Mouse (Mus musculus) intestine, embryonic 14.5 days (tissue): ENCODE measurements around the gene Pomp. TPM values are rescaled to one million over a fixed set of nuclear protein-coding genes. Genes with fewer than 3 reads are reported as not detected.

Experiments
- ATAC-seq: fragments of 200-750 bp; cut with Nextera tagmentation; replicated peaks from 2 replicates; pipeline ENCODE4 v1.8.0; 2017; ENCODE audit warnings: low read depth, moderate number of reproducible peaks, moderate TSS enrichment, moderate library complexity; ENCODE audit not compliant: low FRiP score, low TSS enrichment
- DNase-seq: peaks from one replicate; pipeline ENCODE4 v3.0.0-alpha.2; 2018; ENCODE audit warnings: low spot score
- H3K27ac ChIP-seq: fragments of 300-500 bp; sonication (generic); 2 replicates; pipeline ENCODE4 v1.5.1; 2014; ENCODE audit warnings: low read depth, mild to moderate bottlenecking, control low read depth
- H3K27me3 ChIP-seq: fragments of 300-500 bp; sonication (generic); replicated peaks from 2 replicates; pipeline ENCODE4 v1.6.1; 2014; ENCODE audit warnings: low read length, control low read depth; ENCODE audit not compliant: control insufficient read depth, insufficient read depth
- H3K36me3 ChIP-seq: fragments of 300-500 bp; sonication (generic); 2 replicates; pipeline ENCODE4 v1.6.1; 2014; ENCODE audit warnings: low read length, control low read depth; ENCODE audit not compliant: control insufficient read depth, insufficient read depth
- H3K4me1 ChIP-seq: fragments of 300-500 bp; sonication (generic); replicated peaks from 2 replicates; pipeline ENCODE4 v1.6.1; 2014; ENCODE audit warnings: low read length, control low read depth, mixed read lengths; ENCODE audit not compliant: control insufficient read depth, insufficient read depth
- H3K4me2 ChIP-seq: fragments of 300-500 bp; sonication (generic); 2 replicates; pipeline ENCODE4 v1.6.1; 2014; ENCODE audit warnings: low read length
- H3K4me3 ChIP-seq: fragments of 300-500 bp; sonication (generic); 2 replicates; pipeline ENCODE4 v1.5.1; 2014; ENCODE audit warnings: low read depth, low read length, control low read depth, mixed read lengths
- H3K9ac ChIP-seq: fragments of 300-500 bp; sonication (generic); 2 replicates; pipeline ENCODE4 v1.6.1; 2014; ENCODE audit warnings: mild to moderate bottlenecking, low read length
- H3K9me3 ChIP-seq: fragments of 300-500 bp; sonication (generic); 2 replicates; pipeline ENCODE4 v1.6.1; 2016; ENCODE audit warnings: low read length, control low read depth; ENCODE audit not compliant: control insufficient read depth
- WGBS: fragments of 180-500 bp; shearing (Covaris S2); extraction: QIAGEN DNeasy Blood & Tissue Kit; methylation state at CpG from one replicate; pipeline ENCODE4 v1.1.7; 2014; 5-methylcytosine and 5-hydroxymethylcytosine counted together
- polyA plus RNA-seq: library from polyadenylated mRNA; unstranded; fragments of >200 nt; fragmentation: Nextera tagmentation; extraction: Ambion mirVana; gene quantifications from 2 replicates; pipeline ENCODE4 v1.2.1, GENCODE M21; 2014

Gene Pomp
- polyA plus RNA-seq, result 418 and 439 TPM in 2 replicates

DNA sequence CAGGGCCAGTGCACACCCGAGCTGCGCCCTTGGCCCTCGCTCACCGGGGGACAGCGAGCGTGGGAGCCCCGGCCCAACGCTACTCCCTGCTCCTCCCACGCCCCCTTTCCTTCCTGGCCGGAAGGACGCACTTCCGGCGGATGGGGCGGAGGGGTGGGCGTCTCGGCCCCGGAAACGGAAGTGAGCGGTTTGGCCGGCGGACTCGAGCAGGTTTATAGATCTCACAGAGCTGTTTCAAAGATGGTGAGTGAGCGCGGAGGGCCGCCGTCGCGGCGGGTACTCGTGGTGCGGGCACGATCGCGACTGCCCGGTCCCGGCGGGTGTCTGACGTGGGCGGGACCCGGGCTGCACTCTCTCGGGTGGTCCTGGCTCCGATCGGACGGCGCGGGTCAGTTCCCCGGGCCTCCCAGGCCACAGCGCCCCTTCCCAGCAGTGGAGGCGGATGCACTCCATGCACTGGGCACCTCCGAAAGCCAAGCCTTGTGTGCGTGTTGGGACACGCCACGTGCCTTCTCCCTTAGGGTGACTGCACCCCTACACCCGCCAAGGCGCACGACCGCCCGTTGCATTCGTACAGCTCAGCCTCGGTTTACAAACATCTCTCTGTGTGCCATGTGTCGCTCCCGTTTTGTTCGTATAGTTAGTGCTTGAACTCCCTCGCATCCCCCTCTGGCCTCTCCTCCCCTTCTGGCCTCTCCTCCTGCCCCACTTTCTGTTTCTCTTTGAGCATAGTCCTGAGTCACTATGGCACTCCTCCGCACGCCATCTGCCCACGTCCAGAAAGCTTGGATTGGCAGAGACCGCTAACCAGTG, at the start of gene Pomp:
Pomp (plus strand) TSS at position 13 of the 813 bp plus-strand sequence.
- peak; percentile 92 for ATAC-seq
- DNase-seq, result peak; percentile 92
- WGBS, result under 1% methylated on average over 63 of the region's 68 CpGs
- H3K27ac ChIP-seq, result peak within 1 kb of the TSS; percentile 79
- H3K9me3 ChIP-seq, result no peaks in the 10 kb centered on the region; the same call in 1 of the 2 replicates
- no peaks in the 10 kb centered on the region for H3K27me3 ChIP-seq
- peak within 1 kb of the TSS; percentile 72 for H3K4me2 ChIP-seq
- H3K9ac ChIP-seq, result peak within 1 kb of the TSS; percentile 85
- H3K36me3 ChIP-seq, result peaks cover 30% of the 10 kb centered on the region
- H3K4me1 ChIP-seq, result peaks cover 7% of the 10 kb centered on the region
- peak within 1 kb of the TSS; percentile 95 for H3K4me3 ChIP-seq

DNA sequence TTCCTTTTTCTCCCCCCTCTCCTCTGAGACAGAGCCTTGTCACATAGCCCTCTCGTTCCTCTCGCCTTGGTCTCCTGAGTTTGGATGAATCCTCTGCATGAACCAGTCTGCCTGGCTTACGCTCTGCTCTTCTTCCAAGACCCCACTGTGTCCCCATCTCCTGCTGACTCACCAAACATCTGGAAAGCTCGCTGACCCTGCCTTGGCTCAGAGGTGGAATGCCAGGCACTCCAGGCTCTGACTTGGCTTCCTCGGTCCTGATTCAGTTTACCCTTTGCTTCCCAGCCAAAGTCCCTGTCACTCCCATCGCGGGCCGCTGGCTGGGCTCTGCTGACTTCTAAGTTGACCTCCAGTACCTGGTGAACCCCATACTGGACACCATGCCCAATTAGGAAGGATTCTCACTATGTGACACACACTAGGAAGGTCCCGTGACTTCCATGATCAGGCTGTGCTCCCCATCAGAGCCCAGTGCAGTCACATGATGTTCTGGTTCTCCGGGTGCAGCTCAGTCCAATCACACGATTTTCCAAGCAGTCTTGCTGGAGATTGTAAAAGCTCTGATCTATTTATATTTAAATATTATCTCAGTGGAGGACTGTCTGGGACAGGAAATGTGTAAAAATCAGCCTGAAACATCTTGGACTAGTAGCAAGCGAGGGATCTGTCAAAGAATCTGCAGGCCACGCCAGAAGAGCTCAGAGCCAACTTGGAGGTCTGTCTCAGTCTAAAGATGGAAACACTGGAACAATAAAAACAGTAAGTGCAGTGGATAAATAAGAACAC, 47.8 kb upstream of the Pomp start:
- 70% methylated on average over 13 of the region's 13 CpGs for WGBS
- ATAC-seq, result no peak
- Histone ChIP-seq H3K4me2 (no peak overlapping the region), H3K27me3 (no peaks in the 10 kb centered on the region), H3K4me1 (no peaks in the 10 kb centered on the region), H3K4me3 (no peak overlapping the region), H3K36me3 (no peaks in the 10 kb centered on the region), H3K9me3 (no peaks in the 10 kb centered on the region), H3K27ac (no peak overlapping the region), H3K9ac (no peak overlapping the region)
- DNase-seq, result no peak

DNA sequence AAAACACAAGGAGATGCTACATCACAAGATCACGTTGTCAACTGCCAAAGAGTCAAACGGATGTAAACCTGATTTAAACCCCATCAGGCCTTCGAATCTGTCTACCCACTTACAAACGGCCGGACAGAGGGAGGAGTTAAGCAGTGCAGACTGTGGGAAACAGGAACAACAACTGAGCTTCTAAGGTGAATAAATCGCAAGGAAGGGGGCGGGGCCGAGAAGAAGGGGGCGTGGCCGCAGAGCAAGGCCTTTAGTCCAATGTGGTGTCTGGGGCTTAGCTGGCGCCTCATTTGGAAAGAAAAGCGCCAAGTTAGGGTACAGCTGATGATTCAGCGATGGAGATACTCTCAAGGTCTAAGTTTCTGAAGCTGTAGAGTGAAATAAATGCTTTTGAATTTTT, 45.3 kb upstream of the Pomp start:
- Histone ChIP-seq H3K4me3 (no peak overlapping the region), H3K9me3 (0 out of 2 replicates have a peak, but pooled peaks cover 3% of the 10 kb centered on the region), H3K9ac (no peak overlapping the region), H3K36me3 (no peaks in the 10 kb centered on the region), H3K27ac (no peak overlapping the region), H3K4me1 (no peaks in the 10 kb centered on the region), H3K27me3 (no peaks in the 10 kb centered on the region), H3K4me2 (no peak overlapping the region)
- ATAC-seq (no peak), DNase-seq (no peak)
- WGBS, result 75% methylated on average over 13 of the region's 13 CpGs

DNA sequence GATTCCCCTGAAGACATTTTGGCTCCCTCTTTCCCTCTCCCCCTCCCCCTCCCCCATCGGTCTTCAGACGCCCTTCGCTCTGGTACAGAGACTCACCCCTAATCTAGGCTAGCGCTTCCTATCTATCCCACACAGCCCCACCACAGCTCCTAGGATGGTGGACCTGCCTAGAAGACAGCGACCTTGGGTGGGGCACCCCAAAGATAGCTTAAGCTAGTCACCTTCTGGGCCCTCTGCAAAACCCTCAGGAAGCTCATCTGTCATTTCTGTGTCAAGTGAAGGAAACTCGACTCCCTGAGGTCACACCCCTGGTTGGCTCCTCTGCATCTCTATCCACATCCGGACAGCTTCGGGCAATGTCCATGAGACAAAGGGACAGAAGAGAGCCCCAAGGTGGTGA, 44.7 kb upstream of the Pomp start:
- Histone ChIP-seq H3K4me3 (no peak overlapping the region), H3K27me3 (no peaks in the 10 kb centered on the region), H3K9ac (no peak overlapping the region), H3K9me3 (0 out of 2 replicates have a peak, but pooled peaks cover 3% of the 10 kb centered on the region), H3K27ac (no peak overlapping the region), H3K4me2 (no peak overlapping the region), H3K36me3 (no peaks in the 10 kb centered on the region), H3K4me1 (no peaks in the 10 kb centered on the region)
- no peak for DNase-seq
- 80% methylated on average over 8 of the region's 8 CpGs for WGBS
- ATAC-seq, result no peak

DNA sequence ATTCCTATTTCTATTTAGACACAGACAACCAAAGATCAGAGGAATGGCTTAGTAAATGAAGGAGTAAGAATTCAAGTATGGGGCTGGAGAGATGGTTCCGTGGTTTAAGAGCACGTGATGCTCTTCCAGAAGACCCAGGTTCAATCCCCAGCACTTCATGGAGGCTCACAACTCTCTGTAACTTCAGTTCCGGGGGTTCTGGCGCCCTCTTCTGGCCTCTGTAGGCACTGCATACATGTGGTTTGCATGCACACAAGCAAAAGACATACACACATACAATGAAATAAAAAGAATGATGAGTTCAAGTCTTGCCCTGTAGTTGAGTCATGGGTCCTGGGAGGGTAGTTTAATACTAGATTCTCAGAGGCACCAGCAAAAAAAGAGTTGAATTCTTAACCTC, 43.8 kb upstream of the Pomp start:
- H3K9ac ChIP-seq, result no peak overlapping the region
- H3K9me3 ChIP-seq, result 0 out of 2 replicates have a peak, but pooled peaks cover 3% of the 10 kb centered on the region
- 62% methylated on average over 4 of the region's 4 CpGs for WGBS
- H3K36me3 ChIP-seq, result no peaks in the 10 kb centered on the region
- H3K27ac ChIP-seq, result no peak overlapping the region
- ATAC-seq (no peak), DNase-seq (no peak)
- H3K4me3 ChIP-seq, result no peak overlapping the region
- H3K4me1 ChIP-seq, result no peaks in the 10 kb centered on the region
- no peaks in the 10 kb centered on the region for H3K27me3 ChIP-seq
- no peak overlapping the region for H3K4me2 ChIP-seq

- ATAC-seq, result no peak
- no peaks in the 10 kb centered on the region for H3K27me3 ChIP-seq
- WGBS, result 90% methylated on average over 9 of the region's 9 CpGs
Observed at GRCm38 (mm10) chr5:147817747-147818496, 42.3 kb upstream of the Pomp start.

DNA sequence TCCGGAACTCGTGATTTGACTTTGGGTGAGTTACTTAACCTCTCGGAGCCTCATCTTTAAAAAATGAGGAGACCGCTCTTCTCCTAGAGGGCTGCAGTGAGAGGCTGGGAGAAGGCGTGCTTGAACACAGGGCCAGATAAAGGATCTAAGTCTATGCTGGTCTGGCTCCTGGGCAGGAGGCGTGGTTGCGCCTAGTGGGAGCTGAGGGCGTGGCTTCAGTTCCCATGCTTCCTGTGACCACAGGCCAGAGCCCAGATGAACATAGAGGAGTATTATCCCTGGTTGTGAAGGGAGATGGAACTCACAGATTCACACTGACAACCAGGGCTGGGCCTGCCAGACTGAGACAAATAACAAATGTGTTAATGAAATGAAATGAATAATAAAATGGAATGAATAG, 41.4 kb upstream of the Pomp start:
- DNase-seq (no peak), ATAC-seq (no peak)
- H3K9ac ChIP-seq, result no peak overlapping the region
- no peaks in the 10 kb centered on the region for H3K36me3 ChIP-seq
- H3K27me3 ChIP-seq, result no peaks in the 10 kb centered on the region
- WGBS, result 88% methylated on average over 8 of the region's 8 CpGs
- no peak overlapping the region for H3K27ac ChIP-seq
- 0 out of 2 replicates have a peak, but pooled peaks cover 3% of the 10 kb centered on the region for H3K9me3 ChIP-seq
- H3K4me3 ChIP-seq, result no peak overlapping the region
- H3K4me2 ChIP-seq, result no peak overlapping the region
- no peaks in the 10 kb centered on the region for H3K4me1 ChIP-seq

More at GRCm38 (mm10) chr5:147817747-147818496, 42.3 kb upstream of the Pomp start:
- Histone ChIP-seq H3K9ac (no peak overlapping the region), H3K4me3 (no peak overlapping the region), H3K4me1 (no peaks in the 10 kb centered on the region), H3K9me3 (0 out of 2 replicates have a peak, but pooled peaks cover 3% of the 10 kb centered on the region), H3K27ac (no peak overlapping the region), H3K36me3 (no peaks in the 10 kb centered on the region), H3K4me2 (no peak overlapping the region)
- DNase-seq, result no peak

- no peak overlapping the region for H3K27ac ChIP-seq
- no peaks in the 10 kb centered on the region for H3K27me3 ChIP-seq
- ATAC-seq (no peak), DNase-seq (no peak)
- H3K4me3 ChIP-seq, result no peak overlapping the region
- 81% methylated on average over 7 of the region's 7 CpGs for WGBS
- no peaks in the 10 kb centered on the region for H3K36me3 ChIP-seq
- H3K9me3 ChIP-seq, result 0 out of 2 replicates have a peak, but pooled peaks cover 3% of the 10 kb centered on the region
- no peak overlapping the region for H3K9ac ChIP-seq
- H3K4me2 ChIP-seq, result no peak overlapping the region
- no peaks in the 10 kb centered on the region for H3K4me1 ChIP-seq
Observed at GRCm38 (mm10) chr5:147819895-147820294, 40.4 kb upstream of the Pomp start.
